Mouse (Mus musculus): ENCODE measurements around the gene Srpx.

Gene Srpx

GRCm38 (mm10) chrX:10062201-10062600, 55.3 kb downstream of the Srpx start:
- no peak for DNase-seq (ENCODE audit: low read depth, low spot score)
- no peaks in the 10 kb centered on the region for H3K36me3 ChIP-seq (ENCODE audit: control insufficient read depth, insufficient read depth, low read length, poor library complexity, severe bottlenecking)

GRCm38 (mm10) chrX:10034666-10035065, 82.8 kb downstream of the Srpx start:
- Histone ChIP-seq H3K36me3 (ENCODE audit: control insufficient read depth, insufficient read depth, low read length, poor library complexity, severe bottlenecking) (no peaks in the 10 kb centered on the region), H3K27me3 (ENCODE audit: control insufficient read depth, insufficient read depth, low read length, poor library complexity, severe bottlenecking) (no peaks in the 10 kb centered on the region)
- DNase-seq (ENCODE audit: low read depth, low spot score): no peak

More at GRCm38 (mm10) chrX:10062201-10062600, 55.3 kb downstream of the Srpx start:
- no peaks in the 10 kb centered on the region for H3K27me3 ChIP-seq (ENCODE audit: control insufficient read depth, insufficient read depth, low read length, poor library complexity, severe bottlenecking)

DNA sequence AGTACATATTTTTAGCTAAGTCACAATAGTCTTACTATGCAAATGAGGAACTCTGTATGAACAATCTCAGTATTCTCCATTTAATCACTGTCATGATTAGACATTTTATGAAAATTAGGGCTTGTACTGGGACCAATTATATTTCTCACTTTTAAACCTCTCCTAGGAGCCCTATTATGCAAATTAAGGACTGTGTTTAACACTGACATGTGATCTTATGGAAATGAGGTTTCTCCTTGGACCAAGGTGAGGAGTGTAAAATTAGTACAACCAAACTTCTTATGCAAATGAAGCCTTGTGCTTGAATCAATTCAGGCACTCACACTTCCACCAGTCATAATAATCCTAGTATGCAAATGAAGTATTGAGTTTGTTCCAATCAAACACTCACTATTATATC, 107.3 kb downstream of the Srpx start:
- Histone ChIP-seq H3K36me3 (ENCODE audit: control insufficient read depth, insufficient read depth, low read length, poor library complexity, severe bottlenecking) (no peaks in the 10 kb centered on the region), H3K27me3 (ENCODE audit: control insufficient read depth, insufficient read depth, low read length, poor library complexity, severe bottlenecking) (no peaks in the 10 kb centered on the region)
- DNase-seq (ENCODE audit: low read depth, low spot score): no peak

DNA sequence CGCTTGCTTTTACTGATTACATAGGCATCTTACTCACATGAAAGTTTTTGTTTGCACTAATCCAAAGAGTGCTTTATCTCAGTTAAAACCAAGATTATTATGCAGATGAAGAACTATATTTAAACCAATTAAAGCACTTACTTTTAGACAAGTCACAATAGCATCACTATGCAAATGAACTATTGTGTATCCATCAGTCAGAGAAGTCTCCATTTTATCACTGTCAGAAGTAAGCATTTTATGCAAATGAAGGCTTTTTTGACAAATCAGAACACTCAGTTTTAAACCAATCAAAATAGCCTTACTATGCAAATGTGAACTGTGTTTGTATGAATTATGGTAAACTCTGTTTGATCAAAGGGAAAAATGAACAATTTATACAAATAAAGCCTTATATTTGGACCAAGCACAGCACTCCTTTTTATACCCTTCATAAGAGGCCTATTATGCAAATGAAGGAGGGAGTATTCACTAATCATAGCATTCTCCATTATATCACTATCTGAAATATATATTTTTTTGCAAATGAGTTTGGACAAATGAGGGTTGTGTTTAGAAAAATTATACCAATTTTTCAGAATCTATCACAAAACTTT, 109.7 kb downstream of the Srpx start:
- Histone ChIP-seq H3K36me3 (ENCODE audit: control insufficient read depth, insufficient read depth, low read length, poor library complexity, severe bottlenecking) (no peaks in the 10 kb centered on the region), H3K27me3 (ENCODE audit: control insufficient read depth, insufficient read depth, low read length, poor library complexity, severe bottlenecking) (no peaks in the 10 kb centered on the region)
- no peak for DNase-seq (ENCODE audit: low read depth, low spot score)

DNA sequence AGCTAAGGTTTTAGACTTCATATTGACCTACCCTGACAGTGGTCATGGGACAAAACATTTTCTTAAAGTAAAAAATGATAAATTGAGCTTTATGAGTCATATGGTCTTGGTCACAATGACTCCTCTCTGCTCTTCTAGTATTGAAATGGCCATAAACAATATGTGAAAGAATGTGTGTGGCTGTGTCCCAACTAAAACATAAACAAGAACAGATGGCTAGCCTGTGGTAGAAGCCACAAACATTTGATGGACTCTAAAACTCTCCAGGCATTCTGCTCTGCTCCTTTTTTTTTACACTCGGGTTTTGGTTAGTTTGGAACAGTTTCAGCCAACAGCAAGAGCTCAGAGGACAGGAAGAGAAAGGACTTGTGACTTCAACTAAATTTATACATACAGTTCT, 111.6 kb downstream of the Srpx start:
- DNase-seq (ENCODE audit: low read depth, low spot score): no peak
- H3K27me3 ChIP-seq (ENCODE audit: control insufficient read depth, insufficient read depth, low read length, poor library complexity, severe bottlenecking): no peaks in the 10 kb centered on the region
- H3K36me3 ChIP-seq (ENCODE audit: control insufficient read depth, insufficient read depth, low read length, poor library complexity, severe bottlenecking): no peaks in the 10 kb centered on the region

DNA sequence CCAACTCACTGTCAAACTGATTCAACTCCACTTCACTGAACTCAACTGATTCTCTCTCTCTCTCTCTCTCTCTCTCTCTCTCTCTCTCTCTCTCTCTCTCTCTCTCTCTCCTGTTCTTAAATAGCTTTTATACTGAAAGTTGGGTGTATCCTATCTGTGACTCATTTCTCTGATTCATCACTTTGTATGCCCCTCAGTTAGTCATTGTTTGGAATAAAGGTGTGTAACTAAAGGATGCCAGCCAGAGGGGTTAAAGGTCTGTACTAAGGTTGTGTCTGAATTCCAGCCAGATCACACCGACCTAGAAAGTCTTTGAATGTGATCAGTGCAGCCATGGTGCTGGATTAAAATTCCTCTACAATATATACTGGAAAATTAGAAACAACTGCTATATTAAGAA, 116.8 kb downstream of the Srpx start:
- DNase-seq (ENCODE audit: low read depth, low spot score): no peak
- Histone ChIP-seq H3K27me3 (ENCODE audit: control insufficient read depth, insufficient read depth, low read length, poor library complexity, severe bottlenecking) (no peaks in the 10 kb centered on the region), H3K36me3 (ENCODE audit: control insufficient read depth, insufficient read depth, low read length, poor library complexity, severe bottlenecking) (no peaks in the 10 kb centered on the region)
